8 mouse cellular contexts compared by ENCODE assay signal in the genomic region with DNA sequence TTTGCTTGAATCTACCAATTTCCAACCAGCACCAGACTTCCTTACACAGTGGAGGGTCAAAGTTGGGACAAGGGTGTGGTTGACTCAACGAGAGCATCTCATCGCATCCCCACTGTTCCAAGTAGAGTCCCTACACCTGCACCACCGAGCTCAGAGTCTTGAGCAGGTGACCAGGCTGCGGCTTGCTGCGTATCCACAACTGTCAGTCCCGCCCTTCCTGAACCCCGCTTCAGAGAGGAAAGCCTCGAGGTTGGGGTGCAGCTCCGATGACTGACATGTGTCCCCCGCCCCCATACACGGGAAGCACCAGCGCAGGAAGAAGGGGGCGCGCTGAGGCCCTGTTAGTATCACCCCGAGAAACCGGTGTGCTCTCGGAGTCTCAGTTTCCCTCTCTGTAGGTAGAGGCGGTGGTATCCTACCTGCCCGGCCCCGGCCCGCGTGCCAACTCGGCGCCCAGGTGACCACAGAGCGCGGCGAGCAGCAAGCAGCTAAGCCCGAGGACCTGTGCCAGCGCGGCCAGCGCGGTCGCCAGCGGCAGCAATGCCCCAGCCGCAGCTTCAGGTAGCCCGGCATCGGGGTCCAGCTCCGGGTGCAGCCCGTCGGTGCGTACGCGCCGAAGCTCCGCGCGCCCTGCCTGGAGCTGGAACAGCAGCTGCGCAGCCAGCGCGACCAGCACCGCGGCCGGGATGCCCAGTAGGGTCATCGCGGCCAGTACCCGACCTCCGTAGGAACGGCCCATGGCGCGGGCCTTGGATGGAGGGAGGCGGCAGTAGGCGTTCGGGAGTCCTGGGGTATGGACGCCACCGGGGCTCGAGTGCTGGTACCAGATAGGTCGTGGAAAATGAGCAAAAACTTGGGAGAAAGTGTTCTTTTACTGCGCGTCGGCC. TPM values are rescaled to one million over a fixed set of nuclear protein-coding genes. Genes with fewer than 3 reads are reported as not detected.
A peak's percentile ranks its signal among the peaks of the same experiment; 100 is the strongest.
DNase-seq lines count a peak whose midpoint lies in the region; ATAC-seq and TF ChIP-seq lines count a peak whose summit lies in the region.

A gene (minus strand): TSS at position 801 of the 887 bp plus-strand sequence.

- no peak for DNase-seq in kidney, postnatal 0 days (ENCODE audit: low spot score)
- no peak for DNase-seq in kidney, postnatal 36 days
- DNase-seq in gastrocnemius, postnatal 4 days (ENCODE audit: low spot score in 2 of 2): no peak
- no peak for DNase-seq in cerebellum, adult 11 months
- DNase-seq in ovary, postnatal 10 days (ENCODE audit: low spot score): no peak

- no peak for TF ChIP-seq CTCF in kidney, postnatal 0 days (IDR thresholded peaks at IDR 0.05; ENCODE audit: low read depth)

- peak within 1 kb of the TSS; percentile 61 for H3K9ac ChIP-seq in kidney, postnatal 0 days (ENCODE audit: low read depth, low read length)
- H3K9ac ChIP-seq in hindbrain, embryonic 15.5 days: no peak within 1 kb of the TSS
- 0 out of 2 replicates have a peak within 1 kb of the TSS, but pooled peaks have one; percentile 5 for H3K9ac ChIP-seq in midbrain, embryonic 15.5 days

- peaks cover 12% of the 10 kb centered on the region; the same call in 1 of the 2 replicates for H3K27me3 ChIP-seq in kidney, postnatal 0 days (ENCODE audit: insufficient read depth, low read length)
- peaks cover 79% of the 10 kb centered on the region for H3K27me3 ChIP-seq in hindbrain, embryonic 15.5 days
- H3K27me3 ChIP-seq in midbrain, embryonic 15.5 days (replicated peaks): peaks cover 70% of the 10 kb centered on the region

- H3K36me3 ChIP-seq in kidney, postnatal 0 days (ENCODE audit: insufficient read depth, low read length): no peaks in the 10 kb centered on the region
- no peaks in the 10 kb centered on the region for H3K36me3 ChIP-seq in hindbrain, embryonic 15.5 days
- H3K36me3 ChIP-seq in midbrain, embryonic 15.5 days (replicated peaks): no peaks in the 10 kb centered on the region

- ATAC-seq in kidney, postnatal 0 days (replicated peaks; ENCODE audit: low FRiP score, low read depth): peak; percentile 34; the same call in 1 of the 2 replicates
- peak; percentile 41 for ATAC-seq in activated CD4-positive, CD25-positive, alpha-beta regulatory T cell, adult 4 months
- ATAC-seq in hindbrain, embryonic 15.5 days (ENCODE audit: low FRiP score, low read depth): no peak
- no peak for ATAC-seq in midbrain, embryonic 15.5 days (replicated peaks)

- peak within 1 kb of the TSS; percentile 84 for H3K4me2 ChIP-seq in kidney, postnatal 0 days (ENCODE audit: low read length)
- H3K4me2 ChIP-seq in hindbrain, embryonic 15.5 days: peak within 1 kb of the TSS; percentile 46
- peak within 1 kb of the TSS; percentile 34 for H3K4me2 ChIP-seq in midbrain, embryonic 15.5 days

- peaks cover 4% of the 10 kb centered on the region; the same call in 1 of the 2 replicates for H3K4me1 ChIP-seq in kidney, postnatal 0 days (replicated peaks; ENCODE audit: insufficient read depth, low read length)
- peaks cover 20% of the 10 kb centered on the region for H3K4me1 ChIP-seq in hindbrain, embryonic 15.5 days (replicated peaks)
- peaks cover 18% of the 10 kb centered on the region for H3K4me1 ChIP-seq in midbrain, embryonic 15.5 days

- WGBS in kidney, postnatal 0 days: 4% methylated on average over 70 of the region's 70 CpGs
- WGBS in hindbrain, embryonic 15.5 days: 4% methylated on average over 70 of the region's 70 CpGs
- 4% methylated on average over 69 of the region's 70 CpGs for WGBS in midbrain, embryonic 15.5 days

- H3K27ac ChIP-seq in kidney, postnatal 0 days: no peak within 1 kb of the TSS
- no peak within 1 kb of the TSS for H3K27ac ChIP-seq in hindbrain, embryonic 15.5 days (replicated peaks)
- no peak within 1 kb of the TSS for H3K27ac ChIP-seq in midbrain, embryonic 15.5 days

- H3K9me3 ChIP-seq in kidney, postnatal 0 days (replicated peaks; ENCODE audit: low read length): no peaks in the 10 kb centered on the region
- no peaks in the 10 kb centered on the region for H3K9me3 ChIP-seq in hindbrain, embryonic 15.5 days
- H3K9me3 ChIP-seq in midbrain, embryonic 15.5 days: no peaks in the 10 kb centered on the region

- H3K4me3 ChIP-seq in kidney, postnatal 0 days (replicated peaks; ENCODE audit: low read depth, low read length): peak within 1 kb of the TSS; percentile 52
- peak within 1 kb of the TSS; percentile 25 for H3K4me3 ChIP-seq in hindbrain, embryonic 15.5 days
- H3K4me3 ChIP-seq in midbrain, embryonic 15.5 days: peak within 1 kb of the TSS; percentile 20

RNA-seq across cellular contexts. Expression of the gene that starts here (rescaled TPM):
- 17.1 and 19.1 TPM in 2 replicates for polyA plus RNA-seq in kidney, postnatal 0 days (2015; fragmentation: Nextera tagmentation; extraction: Ambion mirVana)
- polyA plus RNA-seq in activated CD4-positive, CD25-positive, alpha-beta regulatory T cell, adult 4 months (2017; shearing (Covaris generic)): 1 to 10 TPM in 1 of 2 experiments, under 1 TPM in 1; 0.99 to 1.7 TPM
- 0.21 and 0.38 TPM in 2 replicates for polyA plus RNA-seq in hindbrain, embryonic 15.5 days (2015; fragmentation: Nextera tagmentation; extraction: Ambion mirVana)
- polyA plus RNA-seq in midbrain, embryonic 15.5 days (2015; fragmentation: Nextera tagmentation; extraction: Ambion mirVana): 0.13 TPM in 1 of 2 replicates, not detected in the other
- total RNA-seq in gastrocnemius, postnatal 4 days (2021): under 1 TPM in 1 of 2 experiments, not detected in 1; 0.21 TPM

Comparison
In these comparisons a context has a peak if more than half of its experiments do, and no peak if none do; other contexts are left out.
1. ATAC-seq: peak in kidney, postnatal 0 days (single experiment) and activated CD4-positive, CD25-positive, alpha-beta regulatory T cell, adult 4 months (single experiment); none in hindbrain, embryonic 15.5 days (single experiment) and midbrain, embryonic 15.5 days (single experiment).
2. H3K4me2 ChIP-seq: peak in every context shown above with its lines; median percentile 84 in kidney, postnatal 0 days; 46 in hindbrain, embryonic 15.5 days; 34 in midbrain, embryonic 15.5 days.
3. Peak in every context shown above with its lines, with median percentiles within 50 percentile points of each other: H3K4me3 ChIP-seq.